Mouse (Mus musculus) spleen, adult 2 months (tissue): ENCODE data around the gene Psmd1.

Source experiments
- CTCF ChIP-seq: fragments of 200-500 bp; IDR thresholded peaks from 2 replicates; pipeline ENCODE4 v1.5.1; 2011; ENCODE audit warnings: mild to moderate bottlenecking, inconsistent platforms; ENCODE audit not compliant: insufficient read depth, insufficient read length, insufficient replicate concordance; ENCODE audit errors: extremely low read depth
- POLR2A ChIP-seq: fragments of 200-500 bp; IDR thresholded peaks from 2 replicates; pipeline ENCODE4 v1.6.1; 2011; ENCODE audit warnings: low read depth, low read length, inconsistent platforms

- TF ChIP-seq CTCF = no peak
- TF ChIP-seq POLR2A = no peak
Measured at GRCm38 (mm10) chr1:86160479-86160878, 96.3 kb downstream of the Psmd1 start.
